Mouse (Mus musculus): Measurements from ENCODE around the gene Gprc5b.

Gene Gprc5b

GRCm38 (mm10) chr7:118990282-118990681 lies 4.7 kb downstream of the Gprc5b start:
- DNase-seq (ENCODE audit: extremely low spot score), result no peak

GRCm38 (mm10) chr7:118989275-118989856 lies 5.6 kb downstream of the Gprc5b start:
- no peak for DNase-seq (ENCODE audit: extremely low spot score)

GRCm38 (mm10) chr7:118986369-118986768 lies 8.6 kb downstream of the Gprc5b start:
- DNase-seq (ENCODE audit: extremely low spot score), result no peak

GRCm38 (mm10) chr7:118985786-118986185 lies 9.2 kb downstream of the Gprc5b start:
- DNase-seq (ENCODE audit: extremely low spot score), result no peak

- no peak for DNase-seq (ENCODE audit: extremely low spot score)
Observed at GRCm38 (mm10) chr7:118983961-118984360, 11.1 kb downstream of the Gprc5b start.

- DNase-seq (ENCODE audit: extremely low spot score), result no peak
Observed at GRCm38 (mm10) chr7:118982586-118982985, 12.4 kb downstream of the Gprc5b start.

- DNase-seq (ENCODE audit: extremely low spot score), result no peak
Observed at GRCm38 (mm10) chr7:118981831-118982230, 13.2 kb downstream of the Gprc5b start.

- no peak for DNase-seq (ENCODE audit: extremely low spot score)
Observed at GRCm38 (mm10) chr7:118981346-118981745, 13.7 kb downstream of the Gprc5b start.

- no peak for DNase-seq (ENCODE audit: extremely low spot score)
Observed at GRCm38 (mm10) chr7:118979708-118980107, 15.3 kb downstream of the Gprc5b start.

- DNase-seq (ENCODE audit: extremely low spot score), result no peak
Observed at GRCm38 (mm10) chr7:118979121-118979520, 15.9 kb downstream of the Gprc5b start.

- no peak for DNase-seq (ENCODE audit: extremely low spot score)
Observed at GRCm38 (mm10) chr7:118977167-118977543, 17.9 kb downstream of the Gprc5b start.

GRCm38 (mm10) chr7:118976414-118977166 lies 18.4 kb downstream of the Gprc5b start:
- peak; percentile 49 for DNase-seq (ENCODE audit: extremely low spot score)

GRCm38 (mm10) chr7:118975837-118976236 lies 19.2 kb downstream of the Gprc5b start:
- no peak for DNase-seq (ENCODE audit: extremely low spot score)

- DNase-seq (ENCODE audit: extremely low spot score), result no peak
Observed at GRCm38 (mm10) chr7:118973377-118973776, 21.6 kb downstream of the Gprc5b start.

GRCm38 (mm10) chr7:118972306-118972705 lies 22.7 kb downstream of the Gprc5b start:
- no peak for DNase-seq (ENCODE audit: extremely low spot score)

GRCm38 (mm10) chr7:118971499-118971898 lies 23.5 kb downstream of the Gprc5b start:
- no peak for DNase-seq (ENCODE audit: extremely low spot score)

GRCm38 (mm10) chr7:118968870-118969269 lies 26.1 kb downstream of the Gprc5b start:
- DNase-seq (ENCODE audit: extremely low spot score), result no peak

GRCm38 (mm10) chr7:118965198-118965597 lies 29.8 kb downstream of the Gprc5b start:
- no peak for DNase-seq (ENCODE audit: extremely low spot score)

GRCm38 (mm10) chr7:118964777-118965176 lies 30.2 kb downstream of the Gprc5b start:
- no peak for DNase-seq (ENCODE audit: extremely low spot score)

- no peak for DNase-seq (ENCODE audit: extremely low spot score)
Observed at GRCm38 (mm10) chr7:118959209-118959608, 35.8 kb downstream of the Gprc5b start.

GRCm38 (mm10) chr7:118956616-118957246 lies 38.3 kb downstream of the Gprc5b start:
- no peak for DNase-seq (ENCODE audit: extremely low spot score)

GRCm38 (mm10) chr7:118954968-118955367 lies 40.0 kb downstream of the Gprc5b start:
- DNase-seq (ENCODE audit: extremely low spot score), result no peak

Measured in embryo, embryonic 9.5 days (tissue).